Mouse (Mus musculus): ENCODE data around the gene Specc1. TPM values are rescaled to one million over a fixed set of nuclear protein-coding genes. Genes with fewer than 3 reads are reported as not detected.
A peak's percentile ranks its signal among the peaks of the same experiment; 100 is the strongest.
"Not testable (repeated sequence)": the region's sequence is repeated elsewhere in the genome, so short reads cannot be mapped to it uniquely, and the experiment has no call there.

Specc1 gene
- polyA plus RNA-seq, 1 experiment from 2014 or later: 9.7 TPM

DNA sequence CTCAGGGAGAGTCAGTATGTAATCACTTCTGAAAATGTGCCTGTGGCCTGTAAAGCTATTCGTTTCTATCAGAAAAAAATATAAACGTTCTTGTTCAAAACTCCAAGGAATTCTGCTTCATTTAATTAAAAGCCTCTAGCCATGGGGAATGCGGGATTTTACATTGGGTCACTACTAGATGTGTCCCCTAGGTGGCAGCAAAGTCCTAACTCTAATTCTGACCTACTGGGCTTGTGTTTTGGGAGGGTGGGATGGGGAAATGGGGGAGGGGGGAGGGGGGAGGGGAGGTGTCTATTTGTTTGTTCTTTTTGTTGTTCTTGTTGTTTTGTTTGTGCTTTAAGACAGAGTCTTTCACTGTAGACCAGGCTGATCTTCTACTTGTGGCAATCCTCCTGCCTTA lies 7.2 kb upstream of the Specc1 start:
- H3K4me2 ChIP-seq: no peak overlapping the region
- no peak overlapping the region for H3K27ac ChIP-seq (replicated peaks)
- under 1% methylated on average over 3 of the region's 3 CpGs for WGBS
- H3K9me3 ChIP-seq (replicated peaks): no peaks in the 10 kb centered on the region
- H3K36me3 ChIP-seq: no peaks in the 10 kb centered on the region
- no peaks in the 10 kb centered on the region for H3K27me3 ChIP-seq (replicated peaks)
- H3K4me3 ChIP-seq (replicated peaks): no peak overlapping the region
- H3K9ac ChIP-seq (replicated peaks): no peak overlapping the region
- ATAC-seq (ENCODE audit: low FRiP score): no peak
- H3K4me1 ChIP-seq: no peaks in the 10 kb centered on the region

DNA sequence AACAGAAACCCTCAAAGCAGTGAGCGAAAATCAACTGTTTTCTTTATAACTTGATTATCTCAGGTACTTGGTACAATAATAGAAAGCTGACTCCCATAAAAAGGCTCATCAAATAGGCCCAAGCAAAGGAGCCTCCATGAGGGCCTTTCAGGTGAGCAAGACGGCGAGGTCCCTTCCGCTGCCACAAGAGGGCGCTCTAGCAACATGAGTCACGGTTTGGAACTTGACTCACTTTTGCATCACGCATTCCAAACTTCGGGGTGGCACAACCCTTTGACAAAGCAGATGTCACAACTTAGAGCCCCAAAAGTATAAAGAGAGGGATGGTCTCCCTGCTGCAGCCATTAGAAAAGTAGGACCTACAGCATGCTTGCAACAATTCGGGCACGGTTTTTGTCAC lies 5.9 kb upstream of the Specc1 start:
- Histone ChIP-seq H3K4me2 (no peak overlapping the region), H3K9me3 (replicated peaks) (no peaks in the 10 kb centered on the region), H3K27ac (replicated peaks) (no peak overlapping the region), H3K4me1 (no peaks in the 10 kb centered on the region), H3K36me3 (no peaks in the 10 kb centered on the region), H3K4me3 (replicated peaks) (no peak overlapping the region), H3K9ac (replicated peaks) (no peak overlapping the region), H3K27me3 (replicated peaks) (no peaks in the 10 kb centered on the region)
- WGBS: 17% methylated on average over 10 of the region's 10 CpGs
- no peak for ATAC-seq (ENCODE audit: low FRiP score)

DNA sequence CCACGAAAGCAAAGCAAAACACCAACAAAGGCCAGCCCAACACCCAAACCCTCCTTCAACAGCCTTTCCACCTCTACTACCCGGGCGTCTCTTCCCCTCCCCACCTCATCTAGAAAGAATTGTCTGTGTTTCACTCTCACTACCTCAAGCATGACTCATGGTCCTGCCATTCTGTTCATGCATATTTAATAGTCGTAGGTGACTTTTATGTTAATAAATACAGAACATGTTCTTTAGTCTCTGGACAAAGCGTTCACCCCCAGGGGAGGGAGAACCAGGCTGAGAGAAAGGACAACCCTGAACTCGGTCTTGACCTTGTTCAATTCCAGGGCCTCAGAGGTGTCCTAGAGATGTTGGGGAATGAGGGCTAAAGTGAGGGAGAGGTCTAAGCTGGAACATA lies 1.4 kb upstream of the Specc1 start:
- peaks cover 8% of the 10 kb centered on the region; the same call in 1 of the 2 replicates for H3K4me1 ChIP-seq
- no peak overlapping the region for H3K9ac ChIP-seq (replicated peaks)
- WGBS: 84% methylated on average over 6 of the region's 6 CpGs
- peaks cover 15% of the 10 kb centered on the region for H3K27me3 ChIP-seq (replicated peaks)
- H3K9me3 ChIP-seq (replicated peaks): no peaks in the 10 kb centered on the region
- H3K36me3 ChIP-seq: no peaks in the 10 kb centered on the region
- H3K27ac ChIP-seq (replicated peaks): no peak overlapping the region
- H3K4me2 ChIP-seq: no peak overlapping the region
- ATAC-seq (ENCODE audit: low FRiP score): no peak
- H3K4me3 ChIP-seq (replicated peaks): no peak overlapping the region

DNA sequence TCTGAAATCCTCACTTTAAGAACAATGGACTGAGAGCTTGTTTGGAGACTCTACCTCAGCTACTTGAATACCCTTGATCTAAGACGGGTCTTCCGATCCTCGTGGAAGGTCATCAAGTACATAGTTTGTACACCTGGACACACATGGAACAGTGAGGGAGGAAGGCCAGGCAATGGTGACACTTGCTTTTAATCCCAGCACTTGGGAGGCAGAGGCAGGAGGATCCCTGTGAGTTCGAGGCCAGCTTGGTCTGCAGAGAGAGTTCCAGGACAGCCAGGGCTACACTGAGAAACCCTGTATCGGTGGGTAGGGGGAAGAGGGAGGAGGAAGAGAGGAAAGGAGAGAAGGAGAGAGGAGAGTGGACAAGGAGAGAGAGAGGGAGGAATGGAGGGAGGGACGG lies 612 bp upstream of the Specc1 start:
- Histone ChIP-seq H3K27me3 (replicated peaks) (peaks cover 15% of the 10 kb centered on the region), H3K36me3 (no peaks in the 10 kb centered on the region), H3K9ac (replicated peaks) (no peak overlapping the region), H3K4me2 (peak overlapping the region; percentile 100; the same call in 1 of the 2 replicates), H3K4me3 (replicated peaks) (no peak overlapping the region), H3K4me1 (peaks cover 8% of the 10 kb centered on the region; the same call in 1 of the 2 replicates), H3K9me3 (replicated peaks) (no peaks in the 10 kb centered on the region), H3K27ac (replicated peaks) (no peak overlapping the region)
- WGBS: 86% methylated on average over 6 of the region's 6 CpGs
- ATAC-seq (ENCODE audit: low FRiP score): no peak

DNA sequence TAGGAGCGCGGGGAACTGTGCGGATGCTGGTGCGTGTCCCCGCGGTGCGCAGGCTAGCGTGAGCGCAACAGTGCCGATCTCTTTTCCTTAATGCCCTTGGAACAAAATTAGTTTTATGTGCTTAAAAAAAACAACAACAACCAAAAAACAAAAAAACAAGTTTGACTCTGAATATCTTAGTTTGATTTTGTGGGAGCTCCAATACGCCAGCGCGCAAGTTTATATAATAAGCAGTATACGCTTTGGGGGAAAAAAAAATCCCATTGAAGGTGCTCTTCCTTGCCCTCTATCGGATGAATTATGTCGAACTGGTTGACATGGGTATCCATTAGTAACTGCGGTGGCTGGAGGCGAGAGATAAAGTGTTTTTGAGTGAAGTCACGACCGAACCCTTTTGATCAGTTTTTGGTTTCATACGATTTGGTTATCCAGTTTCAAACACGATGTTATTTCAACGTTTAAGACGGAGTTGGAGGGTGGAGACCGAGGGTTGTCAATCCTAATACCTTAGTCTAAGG lies 792 bp downstream of the Specc1 start:
- Histone ChIP-seq H3K4me3 (replicated peaks) (peak overlapping the region; percentile 51), H3K27me3 (replicated peaks) (peaks cover 15% of the 10 kb centered on the region), H3K9me3 (replicated peaks) (no peaks in the 10 kb centered on the region), H3K36me3 (no peaks in the 10 kb centered on the region), H3K27ac (replicated peaks) (no peak overlapping the region), H3K9ac (replicated peaks) (peak overlapping the region; percentile 40), H3K4me2 (peak overlapping the region; percentile 100), H3K4me1 (peaks cover 8% of the 10 kb centered on the region; the same call in 1 of the 2 replicates)
- no peak; the same call in 1 of the 2 replicates for ATAC-seq (ENCODE audit: low FRiP score)
- 6% methylated on average over 25 of the region's 25 CpGs for WGBS

DNA sequence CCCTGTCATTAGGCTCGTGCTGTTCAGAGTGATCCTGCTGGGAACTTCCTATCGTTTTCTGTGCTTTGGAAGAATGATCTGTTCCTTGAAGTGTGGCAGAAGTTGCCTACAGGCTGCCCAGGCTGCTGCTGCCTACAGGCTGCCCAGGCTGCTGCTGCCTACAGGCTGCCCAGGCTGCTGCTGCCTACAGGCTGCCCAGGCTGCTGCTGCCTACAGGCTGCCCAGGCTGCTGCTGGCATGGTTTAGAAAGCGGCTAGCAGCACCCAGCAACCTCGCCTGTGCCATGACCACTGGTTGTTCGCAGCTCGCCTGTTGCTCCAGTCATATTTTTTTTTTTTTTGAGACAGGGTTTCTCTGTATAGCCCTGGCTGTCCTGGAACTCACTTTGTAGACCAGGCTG lies 2.1 kb downstream of the Specc1 start:
- 58% methylated on average over 6 of the region's 6 CpGs for WGBS
- not testable (repeated sequence) for ATAC-seq (ENCODE audit: low FRiP score); H3K36me3 ChIP-seq; H3K4me3 ChIP-seq (replicated peaks); H3K4me2 ChIP-seq; H3K4me1 ChIP-seq; H3K27ac ChIP-seq (replicated peaks); H3K9ac ChIP-seq (replicated peaks); H3K9me3 ChIP-seq (replicated peaks)
- H3K27me3 ChIP-seq (replicated peaks): peaks cover 15% of the 10 kb centered on the region

DNA sequence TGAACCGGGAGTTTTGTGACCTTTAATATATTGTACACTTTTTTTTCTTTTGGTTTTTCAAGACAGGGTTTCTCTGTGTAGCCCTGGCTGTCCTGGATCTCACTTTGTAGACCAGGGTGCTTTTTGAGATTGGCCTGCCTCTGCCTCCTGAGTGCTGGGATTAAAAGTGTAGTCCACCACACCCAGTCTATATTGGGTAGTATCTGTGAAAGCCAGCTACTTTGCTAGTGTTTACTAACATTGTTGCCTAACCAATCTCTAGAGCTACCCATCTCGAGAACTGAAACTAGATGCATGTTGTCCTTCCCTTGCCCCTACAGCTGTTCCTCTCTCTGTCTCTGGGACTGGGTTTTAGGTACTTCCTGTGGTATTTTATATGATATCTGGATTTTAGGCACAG lies 3.5 kb downstream of the Specc1 start:
- Histone ChIP-seq H3K4me2 (no peak overlapping the region), H3K9me3 (replicated peaks) (no peaks in the 10 kb centered on the region), H3K9ac (replicated peaks) (no peak overlapping the region), H3K36me3 (no peaks in the 10 kb centered on the region), H3K27ac (replicated peaks) (no peak overlapping the region), H3K4me3 (replicated peaks) (no peak overlapping the region), H3K27me3 (replicated peaks) (peaks cover 15% of the 10 kb centered on the region), H3K4me1 (peaks cover 8% of the 10 kb centered on the region; the same call in 1 of the 2 replicates)
- WGBS: 83% methylated on average over 2 of the region's 2 CpGs
- no peak for ATAC-seq (ENCODE audit: low FRiP score)

DNA sequence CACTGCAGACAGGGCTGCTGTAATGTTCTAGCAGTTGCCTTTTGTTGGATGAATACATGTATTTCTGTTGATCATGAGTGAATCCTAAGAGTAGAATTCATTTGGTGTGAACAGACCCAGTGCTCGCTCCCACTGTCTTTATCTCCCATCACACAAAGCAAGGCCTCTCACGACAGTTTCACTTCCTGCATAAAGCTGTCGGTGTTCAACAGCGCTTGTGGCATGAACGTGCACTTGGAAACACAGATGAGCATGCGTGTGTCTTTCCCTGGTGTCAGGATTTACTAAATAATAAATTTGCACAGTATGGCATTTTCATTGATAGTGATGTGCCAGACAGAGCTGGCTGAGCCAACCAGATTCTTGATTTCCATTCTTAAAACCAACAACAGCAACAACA lies 6.1 kb downstream of the Specc1 start:
- 82% methylated on average over 6 of the region's 6 CpGs for WGBS
- Histone ChIP-seq H3K36me3 (no peaks in the 10 kb centered on the region), H3K4me2 (no peak overlapping the region), H3K27me3 (replicated peaks) (peaks cover 11% of the 10 kb centered on the region), H3K27ac (replicated peaks) (no peak overlapping the region), H3K4me1 (0 out of 2 replicates have a peak, but pooled peaks cover 1% of the 10 kb centered on the region), H3K9me3 (replicated peaks) (no peaks in the 10 kb centered on the region), H3K9ac (replicated peaks) (no peak overlapping the region), H3K4me3 (replicated peaks) (no peak overlapping the region)
- no peak for ATAC-seq (ENCODE audit: low FRiP score)

DNA sequence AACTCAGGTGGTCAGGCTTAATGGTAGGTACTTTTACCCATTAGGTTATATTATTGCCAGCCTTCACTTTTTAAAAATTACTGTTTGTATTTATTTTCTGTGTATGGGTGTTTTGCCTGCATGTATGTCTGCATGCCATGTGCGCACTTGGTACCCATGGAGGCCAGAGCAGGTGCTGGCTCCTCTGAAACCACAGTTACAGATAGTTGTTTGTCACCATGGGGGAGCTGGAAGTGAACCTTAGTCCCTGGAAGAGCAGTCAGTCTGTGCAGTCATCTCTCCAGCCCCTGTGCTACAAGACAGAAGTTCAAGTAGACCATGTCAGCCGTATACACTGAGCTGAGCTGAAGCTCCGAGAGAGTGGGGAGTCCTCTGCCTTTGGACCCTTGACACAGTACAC lies 6.6 kb downstream of the Specc1 start:
- no peak overlapping the region for H3K4me2 ChIP-seq
- H3K36me3 ChIP-seq: no peaks in the 10 kb centered on the region
- WGBS: 76% methylated on average over 3 of the region's 3 CpGs
- H3K4me3 ChIP-seq (replicated peaks): no peak overlapping the region
- H3K27ac ChIP-seq (replicated peaks): no peak overlapping the region
- no peaks in the 10 kb centered on the region for H3K9me3 ChIP-seq (replicated peaks)
- ATAC-seq (ENCODE audit: low FRiP score): no peak
- H3K9ac ChIP-seq (replicated peaks): no peak overlapping the region
- H3K4me1 ChIP-seq: no peaks in the 10 kb centered on the region
- H3K27me3 ChIP-seq (replicated peaks): peaks cover 8% of the 10 kb centered on the region

DNA sequence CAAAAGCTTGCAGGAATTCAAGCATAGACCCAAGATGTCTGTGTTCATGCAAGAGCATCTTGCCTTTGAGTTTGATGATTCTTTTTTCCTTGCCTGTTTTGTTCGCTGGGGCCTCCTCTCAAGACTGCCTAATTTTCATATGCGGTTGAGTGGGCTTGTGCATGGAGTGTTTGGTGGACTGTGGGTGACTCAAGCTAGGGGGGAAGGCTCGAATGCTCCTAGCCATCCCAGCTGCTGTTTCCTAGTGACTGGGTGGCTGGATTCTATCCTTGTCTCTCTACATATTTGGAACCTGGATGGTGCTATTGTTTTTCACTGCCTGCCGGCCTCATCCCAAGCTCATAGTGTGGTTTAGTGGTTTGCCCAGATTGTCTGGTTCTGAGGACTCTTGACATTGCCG lies 8.0 kb downstream of the Specc1 start:
- Histone ChIP-seq H3K36me3 (no peaks in the 10 kb centered on the region), H3K4me3 (replicated peaks) (no peak overlapping the region), H3K27ac (replicated peaks) (no peak overlapping the region), H3K9ac (replicated peaks) (no peak overlapping the region), H3K4me2 (no peak overlapping the region), H3K4me1 (no peaks in the 10 kb centered on the region), H3K27me3 (replicated peaks) (no peaks in the 10 kb centered on the region; the same call in 1 of the 2 replicates), H3K9me3 (replicated peaks) (no peaks in the 10 kb centered on the region)
- no peak for ATAC-seq (ENCODE audit: low FRiP score)
- 90% methylated on average over 5 of the region's 5 CpGs for WGBS

DNA sequence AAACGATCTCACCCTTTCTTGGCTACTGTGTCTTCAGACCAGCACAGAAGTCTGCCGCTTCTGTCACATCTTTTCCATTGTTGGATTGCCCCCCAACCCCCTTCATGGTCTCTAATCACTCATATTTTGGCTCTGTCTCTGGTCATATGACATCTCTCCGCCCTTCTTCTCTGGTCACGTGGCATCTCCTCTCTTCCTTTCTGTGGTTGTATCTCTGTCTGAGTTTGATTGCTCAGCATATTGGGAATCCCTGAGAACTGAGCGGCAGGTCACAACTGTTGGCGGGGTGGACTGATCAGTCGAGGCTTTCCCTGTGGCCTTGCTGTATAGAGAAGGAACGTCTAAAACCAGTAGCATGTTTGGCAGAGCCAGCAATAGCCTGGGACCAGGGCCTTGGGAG lies 10.5 kb downstream of the Specc1 start:
- ATAC-seq (ENCODE audit: low FRiP score): no peak
- Histone ChIP-seq H3K4me1 (no peaks in the 10 kb centered on the region), H3K9ac (replicated peaks) (no peak overlapping the region), H3K36me3 (no peaks in the 10 kb centered on the region), H3K4me3 (replicated peaks) (no peak overlapping the region), H3K9me3 (replicated peaks) (no peaks in the 10 kb centered on the region), H3K27ac (replicated peaks) (no peak overlapping the region), H3K4me2 (no peak overlapping the region), H3K27me3 (replicated peaks) (no peaks in the 10 kb centered on the region; the same call in 1 of the 2 replicates)
- WGBS: 91% methylated on average over 8 of the region's 8 CpGs

DNA sequence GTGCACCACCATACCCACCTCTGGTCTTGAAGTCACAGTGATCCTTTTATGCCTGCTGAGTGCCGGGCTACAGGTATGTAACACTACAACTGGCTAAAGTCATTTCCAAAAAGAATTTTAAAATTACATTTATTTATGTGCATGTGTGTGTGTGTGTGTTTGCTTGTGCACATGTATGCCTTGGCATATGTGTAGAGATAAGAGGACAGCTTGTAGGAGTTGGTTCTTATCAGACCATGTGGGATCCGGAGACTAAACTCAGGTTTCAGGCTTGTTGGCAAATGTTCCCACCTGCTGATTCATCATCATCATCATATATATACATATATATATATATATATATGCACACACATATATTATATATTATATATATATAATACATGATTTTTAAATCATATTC lies 12.3 kb downstream of the Specc1 start:
- no peak for ATAC-seq (ENCODE audit: low FRiP score)
- WGBS: 96% methylated on average over 2 of the region's 2 CpGs
- H3K9me3 ChIP-seq (replicated peaks): no peaks in the 10 kb centered on the region

More for the DNA sequence above, 12.3 kb downstream of the Specc1 start:
- Histone ChIP-seq H3K27ac (replicated peaks) (no peak overlapping the region), H3K36me3 (no peaks in the 10 kb centered on the region), H3K4me3 (replicated peaks) (no peak overlapping the region), H3K4me2 (no peak overlapping the region), H3K9ac (replicated peaks) (no peak overlapping the region), H3K4me1 (0 out of 2 replicates have a peak, but pooled peaks cover 1% of the 10 kb centered on the region), H3K27me3 (replicated peaks) (no peaks in the 10 kb centered on the region; the same call in 1 of the 2 replicates)

Measured in neural tube, embryonic 15.5 days (tissue).